Comparison of ENCODE assay signal across 8 mouse cellular contexts in genomic region chr5:129864467-129864866, GRCm38 (mm10). TPM values are rescaled to one million over a fixed set of nuclear protein-coding genes. Genes with fewer than 3 reads are reported as not detected.
DNase-seq lines count a peak whose midpoint lies in the region; ATAC-seq and TF ChIP-seq lines count a peak whose summit lies in the region.

No protein-coding gene starts in this region.

- WGBS in heart, embryonic 12.5 days = 10% methylated on average over 18 of the region's 18 CpGs
- 9% methylated on average over 18 of the region's 18 CpGs for WGBS in lung, adult 2 months

- H3K36me3 ChIP-seq in heart, embryonic 12.5 days = peaks cover 35% of the 10 kb centered on the region

- ATAC-seq in CD4-positive, CD25-positive, alpha-beta regulatory T cell, adult 4 months = no peak
- no peak for ATAC-seq in heart, embryonic 12.5 days (ENCODE audit: insufficient number of reproducible peaks, low FRiP score)

- no peaks in the 10 kb centered on the region for H3K27me3 ChIP-seq in heart, embryonic 12.5 days (replicated peaks)

- H3K4me3 ChIP-seq in cortical plate, adult 2 months (ENCODE audit: insufficient read depth, low read length) = no peak overlapping the region
- H3K4me3 ChIP-seq in heart, embryonic 12.5 days = peak overlapping the region; percentile 13; the same call in 1 of the 2 replicates
- no peak overlapping the region for H3K4me3 ChIP-seq in lung, adult 2 months (replicated peaks; ENCODE audit: extremely low read depth, low read depth, low read length)

- H3K9me3 ChIP-seq in heart, embryonic 12.5 days (replicated peaks) = peaks cover 4% of the 10 kb centered on the region; the same call in 1 of the 2 replicates

- peak; percentile 53 for DNase-seq in CD4-positive, CD25-positive, alpha-beta regulatory T cell, adult 2 months (ENCODE audit: low read depth, low spot score)
- peak; percentile 68 for DNase-seq in B cell, adult 2 months
- peak; percentile 57 to 66 for DNase-seq in kidney, postnatal 25 days
- peak; percentile 36 for DNase-seq in lung, adult 2 months
- DNase-seq in right cerebral cortex, postnatal 36 days (ENCODE audit: low spot score in 2 of 2) = peak; percentile 26 to 32

- TF ChIP-seq CTCF in cortical plate, adult 2 months (IDR thresholded peaks at IDR 0.05; ENCODE audit: extremely low read depth, insufficient read depth, low read length) = peak; percentile 42
- TF ChIP-seq CTCF in lung, adult 2 months (IDR thresholded peaks at IDR 0.05; ENCODE audit: insufficient read depth, low read length) = peak; percentile 32

- H3K4me2 ChIP-seq in heart, embryonic 12.5 days = peak overlapping the region; percentile 55

- H3K27ac ChIP-seq in cortical plate, adult 2 months (ENCODE audit: insufficient read depth, low read length) = no peak overlapping the region
- no peak overlapping the region for H3K27ac ChIP-seq in heart, embryonic 12.5 days (ENCODE audit: poor library complexity, severe bottlenecking)

- H3K4me1 ChIP-seq in cortical plate, adult 2 months (ENCODE audit: control insufficient read depth, insufficient read depth, low read length) = no peaks in the 10 kb centered on the region
- peaks cover 8% of the 10 kb centered on the region; the same call in 1 of the 2 replicates for H3K4me1 ChIP-seq in heart, embryonic 12.5 days (replicated peaks)
- H3K4me1 ChIP-seq in lung, adult 2 months (ENCODE audit: control insufficient read depth, insufficient read depth, low read length) = peaks cover 3% of the 10 kb centered on the region; the same call in 1 of the 2 replicates

- H3K9ac ChIP-seq in heart, embryonic 12.5 days = peak overlapping the region; percentile 24; the same call in 1 of the 2 replicates

- 0 out of 2 replicates have a peak, but pooled peaks have one; percentile 15 for TF ChIP-seq POLR2A in cortical plate, adult 2 months (IDR thresholded peaks at IDR 0.05; ENCODE audit: extremely low read depth, insufficient read depth, low read length)
- TF ChIP-seq POLR2A in lung, adult 2 months (IDR thresholded peaks at IDR 0.05; ENCODE audit: borderline replicate concordance, extremely low read depth, low read depth, low read length) = no peak

RNA-seq across cellular contexts. Expression of gene Sumf2, which starts 17.7 kb away (rescaled TPM):
- 10 to 100 TPM; 24.8 to 36.4 TPM for polyA plus RNA-seq in CD4-positive, CD25-positive, alpha-beta regulatory T cell, adult 4 months (2017; shearing (Covaris generic))
- 16.8 and 19.2 TPM in 2 replicates for polyA plus RNA-seq in cortical plate, adult 2 months (2012; rRNA removed)
- 40.7 and 42.4 TPM in 2 replicates for polyA plus RNA-seq in heart, embryonic 12.5 days (2016; fragmentation: Nextera tagmentation; extraction: Ambion mirVana)
- polyA plus RNA-seq in lung, adult 2 months (2012; rRNA removed) = 14.3 and 17.3 TPM in 2 replicates

RNA-seq across cellular contexts. Expression of gene Chchd2, which starts 22.8 kb away (rescaled TPM):
- polyA plus RNA-seq in CD4-positive, CD25-positive, alpha-beta regulatory T cell, adult 4 months (2017; shearing (Covaris generic)) = 100 to 1,000 TPM; 270 to 346 TPM
- polyA plus RNA-seq in cortical plate, adult 2 months (2012; rRNA removed) = 719 and 800 TPM in 2 replicates
- 738 and 776 TPM in 2 replicates for polyA plus RNA-seq in heart, embryonic 12.5 days (2016; fragmentation: Nextera tagmentation; extraction: Ambion mirVana)
- polyA plus RNA-seq in lung, adult 2 months (2012; rRNA removed) = 686 and 760 TPM in 2 replicates

RNA-seq across cellular contexts. Expression of gene Zbed5, which starts 31.1 kb away (rescaled TPM):
- 1 to 10 TPM in 1 of 2 experiments, under 1 TPM in 1; 0.78 to 1.7 TPM for polyA plus RNA-seq in CD4-positive, CD25-positive, alpha-beta regulatory T cell, adult 4 months (2017; shearing (Covaris generic))
- 5.6 and 6.8 TPM in 2 replicates for polyA plus RNA-seq in cortical plate, adult 2 months (2012; rRNA removed)
- 3.5 and 4.5 TPM in 2 replicates for polyA plus RNA-seq in heart, embryonic 12.5 days (2016; fragmentation: Nextera tagmentation; extraction: Ambion mirVana)
- polyA plus RNA-seq in lung, adult 2 months (2012; rRNA removed) = 0.95 and 1.3 TPM in 2 replicates

RNA-seq across cellular contexts. Expression of gene Phkg1, which starts 33.9 kb away (rescaled TPM):
- under 1 TPM; 0.33 to 0.67 TPM for polyA plus RNA-seq in CD4-positive, CD25-positive, alpha-beta regulatory T cell, adult 4 months (2017; shearing (Covaris generic))
- polyA plus RNA-seq in cortical plate, adult 2 months (2012; rRNA removed) = 38.1 and 39.9 TPM in 2 replicates
- polyA plus RNA-seq in heart, embryonic 12.5 days (2016; fragmentation: Nextera tagmentation; extraction: Ambion mirVana) = 0.77 and 1.1 TPM in 2 replicates
- polyA plus RNA-seq in lung, adult 2 months (2012; rRNA removed) = 2.4 and 6.9 TPM in 2 replicates

RNA-seq across cellular contexts. Expression of gene Nupr1l, which starts 43.9 kb away (rescaled TPM):
- under 1 TPM in 1 of 2 experiments, not detected in 1; 0.51 TPM for polyA plus RNA-seq in CD4-positive, CD25-positive, alpha-beta regulatory T cell, adult 4 months (2017; shearing (Covaris generic))
- polyA plus RNA-seq in cortical plate, adult 2 months (2012; rRNA removed) = 4.2 and 5.1 TPM in 2 replicates
- polyA plus RNA-seq in heart, embryonic 12.5 days (2016; fragmentation: Nextera tagmentation; extraction: Ambion mirVana) = 2.0 and 2.3 TPM in 2 replicates
- polyA plus RNA-seq in lung, adult 2 months (2012; rRNA removed) = 6.4 and 10.4 TPM in 2 replicates
